Mouse (Mus musculus) stomach, postnatal 0 days (tissue): ENCODE measurements around the gene Mrps25.

ENCODE experiments used
- CTCF ChIP-seq: IDR thresholded peaks from 2 replicates; pipeline ENCODE4 v1.5.1; 2016; ENCODE audit warnings: antibody characterized with exemption, low read depth, mild to moderate bottlenecking, moderate library complexity
- EP300 ChIP-seq: optimal IDR thresholded peaks from 2 replicates; pipeline ENCODE3; 2016; ENCODE audit warnings: antibody characterized with exemption

DNA sequence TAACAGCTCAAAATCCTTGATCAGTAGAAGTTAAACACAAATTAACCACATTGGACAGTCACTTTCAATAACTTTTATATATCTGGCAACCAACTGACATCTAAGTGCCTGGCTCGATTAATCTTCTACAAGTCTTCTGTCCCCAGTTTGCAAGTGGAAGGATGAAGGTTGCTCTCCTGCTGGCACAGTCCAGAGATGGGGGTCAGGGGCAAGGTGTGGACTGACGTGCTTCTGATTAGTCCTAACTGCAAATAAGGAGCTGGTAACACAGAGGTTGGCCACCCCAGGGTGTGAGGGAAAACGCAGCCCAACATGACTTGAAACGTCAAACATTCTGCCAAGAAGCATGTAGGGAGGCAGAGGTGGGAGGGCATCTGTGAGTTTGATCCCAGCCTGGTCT, 47.9 kb upstream of the Mrps25 start:
- TF ChIP-seq CTCF (no peak), EP300 (no peak)
